Mouse (Mus musculus): ENCODE results near the gene Htr3a. TPM values are rescaled to one million over a fixed set of nuclear protein-coding genes. Genes with fewer than 3 reads are reported as not detected.

Gene Htr3a
- not detected for polyA plus RNA-seq (2014; fragmentation: Illumina TruSeq; extraction: RNeasy Lipid Tissue Mini Kit (QIAGEN cat#74804); ENCODE audit: low read depth, low replicate concordance)

GRCm38 (mm10) chr9:48910885-48911537 lies at the start of gene Htr3a:
TSS of gene Htr3a (minus strand) at chr9:48911099.

Other genes starting within 250 kb of the Htr3a start
- 19.8 TPM for gene Zbtb16, start 74.9 kb downstream of the Htr3a start, polyA plus RNA-seq (2014; fragmentation: Illumina TruSeq; extraction: RNeasy Lipid Tissue Mini Kit (QIAGEN cat#74804); ENCODE audit: low read depth, low replicate concordance)
- not detected for gene Htr3b, start 53.9 kb upstream of the Htr3a start, polyA plus RNA-seq (2014; fragmentation: Illumina TruSeq; extraction: RNeasy Lipid Tissue Mini Kit (QIAGEN cat#74804); ENCODE audit: low read depth, low replicate concordance)
- gene Usp28, start 74.3 kb upstream of the Htr3a start, polyA plus RNA-seq (2014; fragmentation: Illumina TruSeq; extraction: RNeasy Lipid Tissue Mini Kit (QIAGEN cat#74804); ENCODE audit: low read depth, low replicate concordance): 5.4 TPM
- gene Zw10, start 144.5 kb upstream of the Htr3a start, polyA plus RNA-seq (2014; fragmentation: Illumina TruSeq; extraction: RNeasy Lipid Tissue Mini Kit (QIAGEN cat#74804); ENCODE audit: low read depth, low replicate concordance): 14.4 TPM
- gene Tmprss5, start 170.2 kb upstream of the Htr3a start, polyA plus RNA-seq (2014; fragmentation: Illumina TruSeq; extraction: RNeasy Lipid Tissue Mini Kit (QIAGEN cat#74804); ENCODE audit: low read depth, low replicate concordance): 0.30 TPM